ENCODE assay signal across 1 mouse cellular context in the genomic region with DNA sequence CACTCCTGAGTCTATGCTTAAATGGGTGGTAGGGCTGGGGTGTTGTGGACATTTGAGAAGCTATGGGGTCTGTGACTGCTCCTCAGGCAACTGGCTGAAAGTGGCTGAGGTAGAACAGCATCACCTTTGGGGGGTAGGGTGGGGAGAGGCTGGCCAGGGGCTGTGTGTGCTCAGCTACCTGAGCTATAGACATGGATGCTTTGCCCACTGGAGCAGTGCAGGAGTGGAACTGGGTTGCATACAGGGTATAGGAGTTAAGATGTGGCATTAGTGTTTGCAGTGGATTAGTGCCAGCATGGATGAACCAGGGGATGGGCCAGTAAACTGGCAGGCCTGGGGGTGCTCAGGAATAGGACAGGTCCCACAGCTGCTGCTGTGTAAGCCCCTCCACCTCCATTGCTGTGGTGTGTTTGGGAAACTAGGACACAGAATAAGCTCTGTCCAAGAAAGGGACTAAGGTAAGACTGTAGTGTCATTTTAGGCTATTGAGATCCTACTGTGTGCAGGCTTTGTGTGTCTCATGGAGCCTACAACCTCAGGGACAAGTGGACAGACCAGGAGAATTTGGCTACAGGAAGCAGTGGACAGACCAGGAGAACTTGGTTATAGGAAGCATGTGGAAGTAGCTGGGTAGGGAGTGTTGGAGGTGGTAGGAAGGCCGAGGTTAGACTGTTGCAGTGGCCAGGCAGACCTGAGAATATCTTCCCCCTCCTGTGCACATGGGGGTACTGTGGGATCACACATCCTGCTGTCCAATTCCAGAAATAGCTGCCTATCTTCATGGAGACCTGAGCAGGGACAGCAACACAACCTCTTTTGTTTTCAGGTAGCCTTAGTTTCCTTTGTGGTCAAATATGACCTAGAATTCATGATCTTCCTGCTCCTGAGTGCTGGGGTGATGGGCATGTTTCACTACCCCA.
TF ChIP-seq lines count a peak whose summit lies in the region.

No protein-coding gene starts in this region.

TF ChIP-seq in myocyte, 11 proteins besides CTCF, POLR2A, EP300 and RAD21:
- TF ChIP-seq POLR2AphosphoS2 (IDR thresholded peaks at IDR 0.05; ENCODE audit: insufficient read length, low read depth) (peak; percentile 70), MYOG (IDR thresholded peaks at IDR 0.05; ENCODE audit: control insufficient read depth in 1 of 3, insufficient read depth in 1 of 3, insufficient read length in 2 of 3, low read depth in 2 of 3) (no peak)
